Mouse (Mus musculus): ENCODE results near the gene Foxk2. TPM values are rescaled to one million over a fixed set of nuclear protein-coding genes. Genes with fewer than 3 reads are reported as not detected.

Foxk2 gene
- 10 to 100 TPM in 21 of 26 experiments, 1 to 10 TPM in 5; 5.5 to 31.8 (median 20.8) TPM for total RNA-seq (2018; cell fraction: chromatin; rRNA removed)
- 10 to 100 TPM; 14.7 to 26.7 (median 25.0) TPM for total RNA-seq (2018; cell fraction: cytosol; rRNA removed)
- total RNA-seq (2018; cell fraction: nucleus; rRNA removed): 10 to 100 TPM in 25 of 26 experiments, 1 to 10 TPM in 1; 9.9 to 46.2 (median 22.6) TPM
- 20.0 to 26.9 TPM (median 20.9 TPM) in 3 replicates for polyA plus RNA-seq (2018)

- Histone ChIP-seq H3K79me2 (ENCODE audit: inconsistent target) (peaks cover 41% of the 10 kb centered on the region), H3K27ac (peak within 1 kb of the TSS; percentile 71), H3K4me3 (ENCODE audit: inconsistent target) (peak within 1 kb of the TSS; percentile 80), H3K36me3 (ENCODE audit: inconsistent target) (peaks cover 13% of the 10 kb centered on the region; the same call in 1 of the 2 replicates)
- under 1% methylated on average over 58 of the region's 91 CpGs for WGBS (ENCODE audit: missing documents)
Measured at GRCm38 (mm10) chr11:121259160-121260100, at the start of gene Foxk2. Gene Foxk2 (plus strand): TSS chr11:121259990.

- Histone ChIP-seq H3K79me2 (ENCODE audit: inconsistent target) (no peaks in the 10 kb centered on the region), H3K4me3 (ENCODE audit: inconsistent target) (no peak overlapping the region), H3K27ac (no peak overlapping the region), H3K36me3 (ENCODE audit: inconsistent target) (peaks cover 2% of the 10 kb centered on the region; the same call in 1 of the 2 replicates)
- 97% methylated on average over 3 of the region's 3 CpGs for WGBS (ENCODE audit: missing documents)
Measured at GRCm38 (mm10) chr11:121216831-121217230, 43.0 kb upstream of the Foxk2 start.

GRCm38 (mm10) chr11:121219776-121220175 is 40.0 kb upstream of the Foxk2 start:
- H3K4me3 ChIP-seq (ENCODE audit: inconsistent target): no peak overlapping the region
- no peaks in the 10 kb centered on the region for H3K79me2 ChIP-seq (ENCODE audit: inconsistent target)
- H3K36me3 ChIP-seq (ENCODE audit: inconsistent target): peaks cover 29% of the 10 kb centered on the region
- 95% methylated on average over 11 of the region's 11 CpGs for WGBS (ENCODE audit: missing documents)
- H3K27ac ChIP-seq: no peak overlapping the region

- H3K27ac ChIP-seq: no peak overlapping the region
- 100% methylated on average over 5 of the region's 5 CpGs for WGBS (ENCODE audit: missing documents)
- H3K36me3 ChIP-seq (ENCODE audit: inconsistent target): peaks cover 39% of the 10 kb centered on the region
- no peak overlapping the region for H3K4me3 ChIP-seq (ENCODE audit: inconsistent target)
- H3K79me2 ChIP-seq (ENCODE audit: inconsistent target): no peaks in the 10 kb centered on the region
Measured at GRCm38 (mm10) chr11:121220771-121221170, 39.0 kb upstream of the Foxk2 start.

- Histone ChIP-seq H3K36me3 (ENCODE audit: inconsistent target) (peaks cover 46% of the 10 kb centered on the region), H3K27ac (no peak overlapping the region), H3K4me3 (ENCODE audit: inconsistent target) (no peak overlapping the region), H3K79me2 (ENCODE audit: inconsistent target) (peaks cover 1% of the 10 kb centered on the region)
- 86% methylated on average over 6 of the region's 6 CpGs for WGBS (ENCODE audit: missing documents)
Measured at GRCm38 (mm10) chr11:121221321-121222010, 38.3 kb upstream of the Foxk2 start.

- H3K36me3 ChIP-seq (ENCODE audit: inconsistent target): peaks cover 39% of the 10 kb centered on the region
- WGBS (ENCODE audit: missing documents): 3% methylated on average over 20 of the region's 21 CpGs
Measured at GRCm38 (mm10) chr11:121228129-121229017, 31.4 kb upstream of the Foxk2 start.

GRCm38 (mm10) chr11:121229018-121229439 is 30.8 kb upstream of the Foxk2 start, which contains the start of gene Cybc1:
Gene Cybc1 (minus strand): TSS chr11:121229322.
- Histone ChIP-seq H3K36me3 (ENCODE audit: inconsistent target) (peaks cover 33% of the 10 kb centered on the region), H3K27ac (peak within 1 kb of the TSS; percentile 93), H3K4me3 (ENCODE audit: inconsistent target) (peak within 1 kb of the TSS; percentile 73), H3K79me2 (ENCODE audit: inconsistent target) (peaks cover 22% of the 10 kb centered on the region)
- WGBS (ENCODE audit: missing documents): 0% methylated on average over 23 of the region's 23 CpGs

More at GRCm38 (mm10) chr11:121228129-121229017, 31.4 kb upstream of the Foxk2 start:
- peaks cover 22% of the 10 kb centered on the region for H3K79me2 ChIP-seq (ENCODE audit: inconsistent target)
- H3K27ac ChIP-seq: peak overlapping the region; percentile 93
- peak overlapping the region; percentile 73 for H3K4me3 ChIP-seq (ENCODE audit: inconsistent target)

GRCm38 (mm10) chr11:121231191-121231590 is 28.6 kb upstream of the Foxk2 start:
- H3K27ac ChIP-seq: no peak overlapping the region
- H3K4me3 ChIP-seq (ENCODE audit: inconsistent target): no peak overlapping the region
- H3K79me2 ChIP-seq (ENCODE audit: inconsistent target): peaks cover 22% of the 10 kb centered on the region
- WGBS (ENCODE audit: missing documents): 96% methylated on average over 4 of the region's 4 CpGs
- peaks cover 12% of the 10 kb centered on the region for H3K36me3 ChIP-seq (ENCODE audit: inconsistent target)

GRCm38 (mm10) chr11:121231628-121232291 is 28.0 kb upstream of the Foxk2 start:
- H3K36me3 ChIP-seq (ENCODE audit: inconsistent target): peaks cover 6% of the 10 kb centered on the region
- no peak overlapping the region for H3K27ac ChIP-seq
- H3K4me3 ChIP-seq (ENCODE audit: inconsistent target): no peak overlapping the region
- H3K79me2 ChIP-seq (ENCODE audit: inconsistent target): peaks cover 18% of the 10 kb centered on the region
- 85% methylated on average over 4 of the region's 4 CpGs for WGBS (ENCODE audit: missing documents)

- Histone ChIP-seq H3K79me2 (ENCODE audit: inconsistent target) (peaks cover 11% of the 10 kb centered on the region), H3K4me3 (ENCODE audit: inconsistent target) (no peak overlapping the region), H3K36me3 (ENCODE audit: inconsistent target) (no peaks in the 10 kb centered on the region), H3K27ac (no peak overlapping the region)
- 74% methylated on average over 4 of the region's 4 CpGs for WGBS (ENCODE audit: missing documents)
Measured at GRCm38 (mm10) chr11:121232706-121233105, 27.1 kb upstream of the Foxk2 start.

- Histone ChIP-seq H3K36me3 (ENCODE audit: inconsistent target) (no peaks in the 10 kb centered on the region), H3K27ac (peak overlapping the region; percentile 79), H3K79me2 (ENCODE audit: inconsistent target) (peaks cover 29% of the 10 kb centered on the region), H3K4me3 (ENCODE audit: inconsistent target) (peak overlapping the region; percentile 85; the same call in 1 of the 2 replicates)
- 29% methylated on average over 9 of the region's 9 CpGs for WGBS (ENCODE audit: missing documents)
Measured at GRCm38 (mm10) chr11:121235475-121236238, 24.1 kb upstream of the Foxk2 start.

GRCm38 (mm10) chr11:121236564-121237344 is 23.0 kb upstream of the Foxk2 start, which contains the start of gene Narf:
Gene Narf (plus strand): TSS chr11:121237253.
- peak within 1 kb of the TSS; percentile 85 for H3K4me3 ChIP-seq (ENCODE audit: inconsistent target)
- no peaks in the 10 kb centered on the region for H3K36me3 ChIP-seq (ENCODE audit: inconsistent target)
- peaks cover 34% of the 10 kb centered on the region for H3K79me2 ChIP-seq (ENCODE audit: inconsistent target)
- H3K27ac ChIP-seq: peak within 1 kb of the TSS; percentile 79
- WGBS (ENCODE audit: missing documents): under 1% methylated on average over 50 of the region's 50 CpGs
